Mouse (Mus musculus) hindbrain, embryonic 10.5 days (tissue): Measurements from ENCODE around the gene Arid4a. TPM values are rescaled to one million over a fixed set of nuclear protein-coding genes. Genes with fewer than 3 reads are reported as not detected.

ENCODE experiments used
- DNase-seq: peaks from one replicate; pipeline ENCODE4 v3.0.0-alpha.2; 2017; ENCODE audit warnings: low spot score
- H3K27ac ChIP-seq: fragments of 300-500 bp; sonication (generic); 2 replicates; pipeline ENCODE4 v1.5.1; 2016; ENCODE audit warnings: mild to moderate bottlenecking, moderate library complexity
- H3K27me3 ChIP-seq: fragments of 300-500 bp; sonication (generic); 2 replicates; pipeline ENCODE4 v1.6.1; 2016; ENCODE audit warnings: mild to moderate bottlenecking; ENCODE audit not compliant: poor library complexity, insufficient read depth, severe bottlenecking
- H3K36me3 ChIP-seq: fragments of 300-500 bp; sonication (generic); 2 replicates; pipeline ENCODE4 v1.6.1; 2016; ENCODE audit warnings: mild to moderate bottlenecking, moderate library complexity
- H3K4me1 ChIP-seq: fragments of 300-500 bp; sonication (generic); replicated peaks from 2 replicates; pipeline ENCODE4 v1.6.1; 2016; ENCODE audit warnings: mild to moderate bottlenecking
- H3K4me3 ChIP-seq: fragments of 300-500 bp; sonication (generic); 2 replicates; pipeline ENCODE4 v1.5.1; 2016; ENCODE audit warnings: mild to moderate bottlenecking, moderate library complexity
- H3K9me3 ChIP-seq: fragments of 300-500 bp; sonication (generic); 2 replicates; pipeline ENCODE4 v1.6.1; 2016; ENCODE audit warnings: mild to moderate bottlenecking, moderate library complexity
- WGBS: fragments of 180-500 bp; shearing (Covaris S2); methylation state at CpG from one replicate; pipeline ENCODE4 v1.1.7; 2016; 5-methylcytosine and 5-hydroxymethylcytosine counted together
- polyA plus RNA-seq: library from polyadenylated mRNA; unstranded; fragments of >200 nt; fragmentation: Nextera tagmentation; extraction: Ambion mirVana; gene quantifications from 2 replicates; pipeline ENCODE4 v1.2.1, GENCODE M21; 2016

The Arid4a gene
- polyA plus RNA-seq: 21.6 and 27.5 TPM in 2 replicates

DNA sequence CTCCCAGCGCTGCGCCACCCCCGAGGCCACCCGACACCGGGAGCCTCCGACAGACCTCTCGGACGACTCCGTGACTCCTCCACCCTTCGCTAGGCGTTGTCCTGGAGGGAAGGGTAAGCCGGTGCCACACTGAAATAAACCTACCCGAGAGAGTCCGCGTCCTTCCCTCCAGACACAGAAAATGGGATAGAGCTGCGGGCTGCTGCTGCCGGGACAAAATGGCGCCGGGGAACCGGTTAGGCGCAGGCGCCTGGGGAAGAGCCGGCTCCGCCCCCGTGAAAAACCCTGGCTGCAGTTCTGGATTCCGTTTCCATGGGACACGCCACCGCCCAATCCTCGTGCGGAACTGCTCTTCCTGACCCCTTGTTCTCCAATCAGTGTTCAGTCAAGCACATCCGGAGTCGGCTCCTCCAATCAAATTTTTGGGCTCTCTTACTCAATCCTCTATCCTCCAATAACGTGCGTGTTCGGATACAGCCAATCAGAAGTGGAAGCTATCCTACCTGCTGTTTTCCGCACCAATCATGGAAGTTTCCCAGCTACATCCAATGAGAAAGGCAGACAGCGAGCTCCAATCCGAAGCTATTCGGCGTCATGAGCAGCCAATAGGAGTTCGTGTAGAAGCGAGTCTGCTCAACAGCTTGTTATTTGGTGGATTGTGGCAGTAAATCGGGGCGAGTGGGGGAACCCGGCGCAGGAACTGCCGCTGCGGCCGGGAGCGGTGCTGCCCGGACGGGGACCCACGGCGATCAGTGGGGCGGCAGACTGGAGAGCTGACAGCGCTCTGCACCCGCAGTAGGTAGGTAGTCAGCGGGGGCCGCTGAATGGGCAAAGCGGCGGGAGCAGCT is at the start of gene Arid4a:
TSS of gene Arid4a (plus strand) at position 628 of the 848 bp plus-strand sequence.
- H3K27ac ChIP-seq: peak within 1 kb of the TSS; percentile 97
- no peaks in the 10 kb centered on the region for H3K27me3 ChIP-seq
- H3K4me3 ChIP-seq: peak within 1 kb of the TSS; percentile 91
- peak; percentile 97 for DNase-seq
- no peaks in the 10 kb centered on the region for H3K9me3 ChIP-seq
- peaks cover 30% of the 10 kb centered on the region for H3K4me1 ChIP-seq
- peaks cover 45% of the 10 kb centered on the region for H3K36me3 ChIP-seq
- under 1% methylated on average over 61 of the region's 61 CpGs for WGBS

DNA sequence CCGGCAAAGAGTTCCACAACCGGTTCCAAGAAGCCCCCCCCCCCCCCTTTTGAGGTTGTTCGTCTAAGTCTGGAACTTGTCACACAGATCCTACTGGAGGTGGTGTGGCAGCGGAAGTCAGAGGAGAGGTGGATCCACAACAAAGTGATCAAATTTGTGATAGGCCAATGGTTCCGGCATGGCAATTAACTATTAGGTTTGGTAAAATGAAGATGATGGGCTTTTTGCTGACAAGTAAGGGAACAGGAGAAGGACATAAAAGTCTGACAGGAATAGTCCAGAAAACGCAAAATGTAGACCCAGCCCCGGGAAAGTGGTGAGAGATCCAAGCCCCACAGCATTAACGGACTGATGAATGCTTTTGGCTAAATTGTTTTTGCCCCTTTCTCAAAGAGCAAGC is 48.2 kb upstream of the Arid4a start:
- peak overlapping the region; percentile 92; the same call in 1 of the 2 replicates for H3K27ac ChIP-seq
- H3K9me3 ChIP-seq: no peaks in the 10 kb centered on the region
- 50% methylated on average over 8 of the region's 8 CpGs for WGBS
- no peaks in the 10 kb centered on the region for H3K27me3 ChIP-seq
- no peak for DNase-seq
- peak overlapping the region; percentile 71 for H3K4me3 ChIP-seq
- peaks cover 11% of the 10 kb centered on the region for H3K4me1 ChIP-seq
- H3K36me3 ChIP-seq: peaks cover 17% of the 10 kb centered on the region

DNA sequence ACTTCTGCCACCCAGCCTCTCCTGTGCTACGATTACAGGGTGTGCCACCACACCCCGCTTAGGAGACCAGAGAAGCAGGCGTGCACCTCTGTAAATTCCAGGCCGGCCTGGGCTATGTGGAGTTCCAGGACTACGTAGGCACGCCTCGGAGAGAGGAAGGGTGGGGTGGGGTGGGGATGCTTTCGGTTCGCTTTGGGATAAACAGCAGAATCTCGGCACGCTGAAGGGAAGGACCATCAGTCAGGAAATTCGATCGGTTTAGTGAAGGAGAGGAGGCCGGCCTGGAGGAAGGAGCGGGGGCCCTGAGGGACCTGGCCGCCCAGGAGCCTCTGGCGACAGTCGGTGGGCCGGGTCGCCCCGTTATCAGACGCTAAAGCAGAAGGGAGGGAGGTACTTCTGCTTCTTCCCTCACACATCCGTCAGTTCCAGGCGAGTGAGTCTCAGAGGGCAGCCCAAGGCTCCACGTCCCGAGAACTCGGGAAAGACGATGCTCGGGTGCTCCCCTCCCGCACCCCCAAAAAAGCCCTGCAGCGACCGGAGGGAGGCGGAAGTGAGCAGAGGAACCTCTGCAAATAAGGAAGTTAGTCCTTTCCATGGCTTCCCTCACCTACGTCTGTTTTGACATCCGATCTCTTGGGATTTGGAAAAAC is 47.5 kb upstream of the Arid4a start:
- peaks cover 11% of the 10 kb centered on the region for H3K4me1 ChIP-seq
- under 1% methylated on average over 35 of the region's 35 CpGs for WGBS
- DNase-seq: peak; percentile 85
- peak overlapping the region; percentile 92 for H3K27ac ChIP-seq
- peak overlapping the region; percentile 71 for H3K4me3 ChIP-seq
- H3K27me3 ChIP-seq: no peaks in the 10 kb centered on the region
- peaks cover 12% of the 10 kb centered on the region for H3K36me3 ChIP-seq
- H3K9me3 ChIP-seq: no peaks in the 10 kb centered on the region

DNA sequence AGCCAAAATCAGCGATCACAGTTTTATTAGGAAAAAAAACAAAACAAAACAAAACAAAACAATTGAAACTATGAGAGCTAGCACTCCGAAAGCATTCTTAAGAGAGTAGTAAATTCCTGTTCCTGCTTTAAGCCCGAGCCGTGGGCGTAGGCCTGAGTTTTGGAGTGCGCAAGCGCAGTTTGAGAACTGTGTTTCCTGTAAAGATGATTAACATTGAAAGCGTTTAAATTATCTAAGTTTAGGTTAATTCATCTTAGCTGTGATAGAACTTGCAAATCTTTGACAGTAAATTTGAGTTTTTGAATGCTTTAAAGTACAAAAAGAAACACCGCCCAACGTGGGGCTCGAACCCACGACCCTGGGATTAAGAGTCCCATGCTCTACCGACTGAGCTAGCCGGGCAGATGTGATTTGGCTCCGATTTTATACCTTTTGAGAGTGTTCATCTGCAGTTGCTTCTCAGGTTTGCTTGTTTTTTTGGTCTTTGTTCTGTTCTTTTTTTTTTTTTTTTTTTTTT is 46.9 kb upstream of the Arid4a start:
- WGBS: 1% methylated on average over 15 of the region's 15 CpGs
- Histone ChIP-seq H3K27me3 (no peaks in the 10 kb centered on the region), H3K36me3 (peaks cover 6% of the 10 kb centered on the region), H3K27ac (peak overlapping the region; percentile 92), H3K9me3 (no peaks in the 10 kb centered on the region), H3K4me1 (peaks cover 11% of the 10 kb centered on the region), H3K4me3 (peak overlapping the region; percentile 71)
- peak; percentile 86 for DNase-seq

DNA sequence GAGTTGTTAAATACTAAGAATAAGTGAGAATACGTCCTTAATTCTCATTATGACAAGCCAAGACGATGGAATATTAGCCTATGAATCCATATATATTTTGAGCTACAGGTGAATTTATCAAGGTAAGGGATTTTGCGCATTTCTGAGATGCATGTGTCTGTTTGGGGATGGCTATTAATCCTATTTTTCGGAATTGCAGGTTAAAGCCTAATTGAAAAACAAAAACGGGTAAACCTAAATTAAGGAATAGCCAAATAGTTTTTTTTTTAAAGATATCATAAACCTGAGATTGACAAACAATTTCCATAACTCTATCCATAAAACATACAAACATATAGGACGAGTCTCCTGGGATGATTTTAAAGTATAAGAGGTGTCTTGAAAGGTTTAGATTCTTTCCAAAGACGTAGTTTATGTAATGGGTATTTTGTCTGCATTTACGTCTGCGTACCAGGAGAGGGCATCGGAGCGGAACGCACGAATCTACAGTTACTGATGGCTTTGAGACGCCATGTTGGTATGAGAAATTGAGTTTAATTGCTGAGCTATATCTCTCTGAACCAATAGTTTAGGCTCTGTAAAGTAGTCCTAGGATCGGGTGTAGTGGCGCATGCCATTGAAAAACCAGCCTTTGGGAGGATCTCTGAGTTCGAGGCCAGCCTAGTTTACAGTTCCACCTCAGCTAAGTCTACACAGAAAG is 46.2 kb upstream of the Arid4a start:
- peak; percentile 69 for DNase-seq
- no peaks in the 10 kb centered on the region for H3K36me3 ChIP-seq
- H3K27me3 ChIP-seq: no peaks in the 10 kb centered on the region
- H3K9me3 ChIP-seq: no peaks in the 10 kb centered on the region
- peaks cover 11% of the 10 kb centered on the region for H3K4me1 ChIP-seq
- 4% methylated on average over 17 of the region's 17 CpGs for WGBS
- peak overlapping the region; percentile 69 for H3K27ac ChIP-seq
- H3K4me3 ChIP-seq: peak overlapping the region; percentile 71

DNA sequence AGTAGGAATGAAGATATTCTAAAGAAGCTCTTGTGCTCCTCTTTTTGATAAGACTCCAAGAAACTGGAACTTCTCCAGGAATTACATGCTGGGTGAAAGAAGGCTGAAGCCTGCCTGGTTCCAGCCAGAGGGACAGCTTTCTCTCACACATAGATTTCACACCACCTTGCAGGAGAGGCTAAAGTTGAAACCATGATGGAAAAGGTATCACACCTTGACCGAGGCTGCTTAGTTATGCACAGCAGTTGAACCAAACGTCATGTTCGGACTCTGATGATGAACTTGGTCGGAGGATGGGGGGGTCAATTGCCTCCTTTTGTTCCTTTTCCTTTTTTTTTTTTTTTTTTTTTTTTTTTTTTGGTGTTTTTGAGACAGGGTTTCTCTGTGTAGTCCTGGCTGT is 42.0 kb upstream of the Arid4a start:
- H3K9me3 ChIP-seq: no peaks in the 10 kb centered on the region
- H3K4me1 ChIP-seq: peaks cover 13% of the 10 kb centered on the region
- H3K36me3 ChIP-seq: peaks cover 9% of the 10 kb centered on the region
- no peak for DNase-seq
- no peaks in the 10 kb centered on the region for H3K27me3 ChIP-seq
- peak overlapping the region; percentile 98 for H3K27ac ChIP-seq
- WGBS: 88% methylated on average over 4 of the region's 4 CpGs
- no peak overlapping the region; the same call in 1 of the 2 replicates for H3K4me3 ChIP-seq

DNA sequence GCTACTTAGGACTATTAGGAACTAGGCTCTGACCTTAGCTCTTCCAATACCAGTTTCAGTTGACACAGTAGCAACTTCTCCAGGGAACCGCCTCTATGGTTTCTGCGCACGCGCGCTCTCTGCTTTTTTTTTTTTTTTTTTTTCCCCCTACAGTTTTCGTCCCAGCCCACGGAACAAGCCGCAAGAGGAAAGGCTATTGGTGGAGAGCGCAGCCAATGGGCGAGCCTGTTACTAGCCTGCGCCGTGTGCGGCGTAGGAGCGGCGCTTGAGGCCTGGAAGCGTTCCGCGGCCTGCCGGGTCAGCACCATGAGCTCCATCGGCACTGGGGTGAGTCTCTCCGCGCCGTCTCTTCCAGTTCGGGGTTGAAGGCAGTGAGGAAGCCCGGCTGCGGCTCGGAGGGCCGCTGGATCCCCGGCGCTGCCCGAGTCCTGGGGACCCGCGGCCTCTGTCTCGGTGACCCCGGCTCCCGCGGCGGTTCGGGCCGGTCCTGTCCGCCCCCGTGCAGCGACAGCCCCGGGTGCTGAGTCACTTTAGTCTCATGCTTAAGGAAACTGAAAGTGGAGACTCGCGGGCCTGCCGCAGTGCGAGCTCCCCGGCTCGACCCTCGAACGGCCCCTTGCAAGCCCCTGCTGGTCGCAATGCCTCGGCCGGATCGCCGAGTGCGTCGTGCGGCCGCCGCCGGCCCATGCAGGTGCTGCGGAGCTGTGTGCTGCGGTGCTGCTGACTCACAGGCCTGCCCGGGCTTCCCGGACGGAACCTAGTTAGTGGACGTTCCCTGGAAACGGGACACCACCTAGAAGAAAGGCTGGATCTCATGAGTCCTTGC is 41.1 kb upstream of the Arid4a start, which contains the start of gene Psma3:
TSS of gene Psma3 (plus strand) at position 181 of the 826 bp plus-strand sequence.
- H3K4me1 ChIP-seq: peaks cover 13% of the 10 kb centered on the region
- WGBS: under 1% methylated on average over 71 of the region's 71 CpGs
- H3K36me3 ChIP-seq: peaks cover 18% of the 10 kb centered on the region
- H3K9me3 ChIP-seq: no peaks in the 10 kb centered on the region
- H3K27me3 ChIP-seq: no peaks in the 10 kb centered on the region
- peak; percentile 93 for DNase-seq
- peak within 1 kb of the TSS; percentile 98 for H3K27ac ChIP-seq
- peak within 1 kb of the TSS; percentile 79 for H3K4me3 ChIP-seq

DNA sequence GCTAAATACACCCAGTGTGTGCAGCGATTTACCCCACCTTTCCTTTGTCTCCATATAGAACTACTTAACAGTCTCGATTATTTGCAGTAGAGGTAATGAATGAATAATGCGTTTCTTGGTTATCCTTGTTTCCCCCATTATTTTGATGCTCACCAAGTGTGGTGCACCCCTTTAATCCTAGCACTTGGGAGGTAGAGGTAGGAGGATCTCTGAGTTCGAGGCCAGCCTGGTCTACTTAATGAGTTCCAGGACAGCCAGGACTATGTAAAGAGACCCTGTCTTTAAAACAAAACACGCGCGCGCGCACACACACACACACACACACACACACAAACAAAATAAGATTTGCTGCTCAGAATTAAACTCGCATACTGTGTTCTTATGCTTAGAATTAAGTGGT is 40.4 kb upstream of the Arid4a start:
- WGBS: 28% methylated on average over 10 of the region's 10 CpGs
- peak overlapping the region; percentile 79 for H3K4me3 ChIP-seq
- DNase-seq: peak; percentile 10
- H3K4me1 ChIP-seq: peaks cover 13% of the 10 kb centered on the region
- no peaks in the 10 kb centered on the region for H3K27me3 ChIP-seq
- peaks cover 25% of the 10 kb centered on the region for H3K36me3 ChIP-seq
- H3K9me3 ChIP-seq: no peaks in the 10 kb centered on the region
- peak overlapping the region; percentile 98 for H3K27ac ChIP-seq

DNA sequence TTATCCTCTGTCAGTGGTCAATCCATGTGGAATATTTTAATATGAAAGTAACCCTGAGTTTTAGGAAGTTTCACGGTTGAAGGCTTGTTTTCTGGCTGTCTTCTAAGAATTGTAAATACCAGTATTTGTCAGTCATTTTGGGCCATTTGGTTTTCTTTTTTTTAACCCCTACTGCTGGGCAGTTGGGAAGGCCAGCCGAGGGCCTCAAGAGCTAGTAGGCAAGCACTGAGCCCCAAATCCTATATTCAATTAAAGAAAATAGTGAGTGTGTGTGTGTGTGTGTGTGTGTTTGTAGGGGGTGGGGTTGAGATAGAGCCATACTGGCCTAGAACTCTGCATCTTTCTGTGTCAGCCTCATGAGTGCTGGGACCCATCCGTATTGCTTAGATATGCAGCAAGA is 39.9 kb upstream of the Arid4a start:
- WGBS: 77% methylated on average over 3 of the region's 3 CpGs
- H3K27me3 ChIP-seq: no peaks in the 10 kb centered on the region
- H3K27ac ChIP-seq: no peak overlapping the region
- peaks cover 30% of the 10 kb centered on the region for H3K36me3 ChIP-seq
- H3K9me3 ChIP-seq: no peaks in the 10 kb centered on the region
- no peak for DNase-seq
- H3K4me1 ChIP-seq: peaks cover 13% of the 10 kb centered on the region
- H3K4me3 ChIP-seq: peak overlapping the region; percentile 79

DNA sequence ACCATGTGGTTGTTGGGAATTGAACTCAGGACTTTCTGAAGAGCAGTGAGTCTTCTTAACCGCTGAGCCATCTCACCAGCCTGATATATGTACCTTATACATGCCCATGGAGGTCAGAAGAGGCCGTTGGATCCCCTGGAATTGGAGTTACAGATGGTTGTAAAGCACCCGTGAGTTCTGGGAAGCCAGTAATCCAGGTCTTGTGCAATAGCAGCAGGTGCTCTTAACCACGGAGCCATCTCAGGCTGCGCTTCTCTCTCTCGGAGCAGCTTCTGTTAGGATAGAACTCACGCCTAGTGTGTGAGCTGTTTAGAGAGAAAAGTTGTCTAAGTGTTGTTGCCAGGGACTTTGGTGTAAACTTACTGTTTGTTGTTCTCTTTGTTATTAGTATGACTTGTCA is 37.4 kb upstream of the Arid4a start:
- Histone ChIP-seq H3K27ac (no peak overlapping the region), H3K4me1 (peaks cover 13% of the 10 kb centered on the region), H3K9me3 (no peaks in the 10 kb centered on the region), H3K36me3 (peaks cover 53% of the 10 kb centered on the region), H3K4me3 (no peak overlapping the region), H3K27me3 (no peaks in the 10 kb centered on the region)
- 92% methylated on average over 7 of the region's 7 CpGs for WGBS
- DNase-seq: no peak

DNA sequence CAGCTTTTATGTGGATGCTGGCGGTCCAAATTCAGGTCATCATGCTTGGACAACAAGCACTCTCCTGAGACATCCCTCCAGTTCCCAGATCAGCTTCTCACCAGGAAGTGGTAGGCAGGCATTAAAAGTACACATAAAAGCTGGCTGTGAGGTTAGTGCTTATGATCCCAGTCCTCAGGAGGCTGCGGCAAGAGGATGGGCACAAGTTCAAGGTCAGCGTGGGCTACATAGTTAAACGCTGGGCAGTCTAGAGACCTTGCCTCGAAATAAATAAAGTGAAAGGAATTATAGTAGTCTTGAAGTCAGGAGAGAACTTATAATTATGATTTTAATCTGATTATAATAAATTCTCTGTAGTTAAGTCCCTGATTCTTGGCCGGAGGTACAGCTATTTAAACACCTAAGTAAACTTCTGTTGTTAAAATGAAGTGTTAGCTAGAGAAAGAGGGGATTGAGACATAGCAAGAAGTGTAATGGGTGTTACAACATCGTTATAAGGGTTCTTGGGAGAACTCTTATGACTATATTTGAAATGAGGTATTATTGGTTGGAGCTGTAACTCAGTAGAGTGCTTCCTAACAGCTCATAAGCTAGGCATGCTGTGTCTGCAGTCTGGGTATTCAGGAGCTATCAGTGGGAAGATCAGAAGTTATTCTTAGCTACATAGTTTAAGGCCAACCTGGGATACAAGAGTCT is 30.8 kb upstream of the Arid4a start:
- H3K4me3 ChIP-seq: no peak overlapping the region
- no peaks in the 10 kb centered on the region for H3K4me1 ChIP-seq
- WGBS: 95% methylated on average over 7 of the region's 7 CpGs
- no peaks in the 10 kb centered on the region for H3K9me3 ChIP-seq
- no peak for DNase-seq
- H3K27me3 ChIP-seq: no peaks in the 10 kb centered on the region
- peaks cover 97% of the 10 kb centered on the region for H3K36me3 ChIP-seq
- no peak overlapping the region for H3K27ac ChIP-seq
